Mouse (Mus musculus): ENCODE results near the gene Rpl38. TPM values are rescaled to one million over a fixed set of nuclear protein-coding genes. Genes with fewer than 3 reads are reported as not detected.

Rpl38 gene
- polyA plus RNA-seq, 1 experiment from 2014 or later = 935 TPM

DNA sequence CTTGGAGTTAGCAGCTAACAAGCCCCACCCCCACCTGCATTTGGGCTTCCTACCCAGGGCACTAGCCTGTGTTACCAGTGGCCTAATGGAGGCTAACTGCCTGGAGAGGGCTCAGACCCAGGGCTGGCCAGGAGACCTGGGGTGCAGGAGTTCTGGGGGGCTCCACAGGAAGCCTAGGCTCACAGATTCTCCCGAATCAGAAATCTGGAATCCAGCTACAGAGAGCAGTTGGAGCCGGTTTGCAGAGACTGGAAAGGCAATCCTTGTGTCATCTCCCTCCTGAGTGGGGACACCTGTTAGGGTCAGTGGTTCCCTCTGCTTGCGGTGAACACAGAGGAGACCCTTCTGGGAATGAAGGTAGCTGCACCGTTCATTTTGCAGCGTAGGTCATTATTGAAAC lies 12.7 kb downstream of the Rpl38 start:
- Histone ChIP-seq H3K9me3 (ENCODE audit: control insufficient read depth) (no peaks in the 10 kb centered on the region), H3K36me3 (ENCODE audit: control insufficient read depth, insufficient read depth) (0 out of 2 replicates have a peak, but pooled peaks cover 4% of the 10 kb centered on the region), H3K4me1 (replicated peaks; ENCODE audit: control insufficient read depth, insufficient read depth, low read length) (peaks cover 10% of the 10 kb centered on the region; the same call in 1 of the 2 replicates), H3K4me3 (ENCODE audit: low read depth, low read length) (no peak overlapping the region), H3K27me3 (replicated peaks; ENCODE audit: control insufficient read depth, insufficient read depth, low read length) (no peaks in the 10 kb centered on the region), H3K27ac (ENCODE audit: low read depth, low read length) (no peak overlapping the region; the same call in 1 of the 2 replicates), H3K4me2 (replicated peaks; ENCODE audit: low read depth) (no peak overlapping the region), H3K9ac (ENCODE audit: low read depth, low read length) (no peak overlapping the region)
- no peak for ATAC-seq
- 58% methylated on average over 5 of the region's 5 CpGs for WGBS
- no peak for TF ChIP-seq CTCF (IDR thresholded peaks at IDR 0.05; ENCODE audit: low read depth)

DNA sequence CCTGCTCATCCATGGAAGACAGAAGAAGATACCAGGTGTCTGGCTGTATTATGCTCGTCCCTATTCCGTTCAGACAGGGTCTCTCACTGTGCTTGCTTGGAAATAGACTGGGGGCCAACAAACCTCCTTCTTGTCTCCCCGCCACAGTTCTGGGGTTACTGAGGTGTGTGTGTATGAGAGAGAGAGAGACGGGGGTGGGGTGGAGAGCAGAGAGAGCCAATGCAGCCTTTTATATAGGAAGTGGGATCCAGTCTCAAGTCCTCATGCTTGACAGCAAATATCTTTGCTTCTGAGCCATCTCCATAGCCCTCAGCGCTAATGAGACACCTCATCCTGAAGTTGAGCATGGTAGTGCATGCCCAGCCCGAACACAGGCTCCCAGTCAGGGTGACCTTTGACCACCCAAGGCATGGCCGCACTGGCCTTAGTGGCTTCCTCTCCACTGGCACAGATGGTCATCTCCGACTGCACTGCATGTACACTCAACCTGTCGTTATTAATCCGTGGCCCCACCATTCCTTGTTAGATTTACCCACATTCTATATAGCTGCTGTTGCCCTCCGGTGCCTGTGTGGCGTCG lies 14.1 kb downstream of the Rpl38 start:
- no peaks in the 10 kb centered on the region for H3K9me3 ChIP-seq (ENCODE audit: control insufficient read depth)
- no peak overlapping the region for H3K9ac ChIP-seq (ENCODE audit: low read depth, low read length)
- TF ChIP-seq CTCF (IDR thresholded peaks at IDR 0.05; ENCODE audit: low read depth) = no peak
- no peak for ATAC-seq
- WGBS = 86% methylated on average over 13 of the region's 13 CpGs
- H3K36me3 ChIP-seq (ENCODE audit: control insufficient read depth, insufficient read depth) = peaks cover 14% of the 10 kb centered on the region; the same call in 1 of the 2 replicates
- H3K27ac ChIP-seq (ENCODE audit: low read depth, low read length) = no peak overlapping the region
- H3K4me1 ChIP-seq (replicated peaks; ENCODE audit: control insufficient read depth, insufficient read depth, low read length) = peaks cover 10% of the 10 kb centered on the region; the same call in 1 of the 2 replicates
- no peak overlapping the region for H3K4me2 ChIP-seq (replicated peaks; ENCODE audit: low read depth)
- no peaks in the 10 kb centered on the region for H3K27me3 ChIP-seq (replicated peaks; ENCODE audit: control insufficient read depth, insufficient read depth, low read length)
- no peak overlapping the region for H3K4me3 ChIP-seq (ENCODE audit: low read depth, low read length)

DNA sequence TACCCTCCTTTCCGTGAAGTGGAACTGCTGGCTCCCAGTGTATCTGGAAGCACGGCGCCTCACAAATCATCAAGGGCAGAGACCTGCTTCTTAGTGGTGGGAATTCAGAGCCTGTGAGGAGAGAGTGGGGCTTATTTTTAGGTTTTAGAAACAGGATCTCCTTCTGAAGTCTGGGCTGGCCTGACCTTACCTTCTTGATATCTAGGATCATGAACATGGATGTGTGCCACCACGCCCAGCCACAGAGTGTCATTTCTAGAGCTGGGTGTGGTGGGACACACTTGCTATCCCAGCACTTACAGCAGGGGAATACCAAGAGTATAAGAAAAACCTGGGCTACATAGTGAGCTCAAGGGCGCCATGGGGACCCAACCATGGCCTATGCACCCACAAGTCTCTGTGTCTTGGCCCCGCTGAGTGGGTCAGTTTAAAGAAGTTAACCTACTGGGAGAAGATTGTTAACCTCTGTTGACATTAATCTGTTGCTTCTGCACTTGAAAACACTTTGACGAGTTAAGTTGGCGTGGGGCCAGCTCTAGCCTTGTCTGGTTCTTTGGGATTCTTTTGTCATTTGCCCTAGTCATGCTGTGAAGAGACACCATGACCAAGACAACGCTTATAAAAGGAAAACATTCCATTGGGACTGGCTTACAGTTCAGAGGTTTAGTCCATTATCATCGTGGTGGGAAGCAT lies 14.9 kb downstream of the Rpl38 start:
- no peak overlapping the region for H3K9ac ChIP-seq (ENCODE audit: low read depth, low read length)
- ATAC-seq = no peak
- no peak for TF ChIP-seq CTCF (IDR thresholded peaks at IDR 0.05; ENCODE audit: low read depth)
- H3K4me2 ChIP-seq (replicated peaks; ENCODE audit: low read depth) = no peak overlapping the region
- H3K27ac ChIP-seq (ENCODE audit: low read depth, low read length) = no peak overlapping the region
- peaks cover 10% of the 10 kb centered on the region; the same call in 1 of the 2 replicates for H3K4me1 ChIP-seq (replicated peaks; ENCODE audit: control insufficient read depth, insufficient read depth, low read length)
- H3K9me3 ChIP-seq (ENCODE audit: control insufficient read depth) = no peaks in the 10 kb centered on the region
- H3K36me3 ChIP-seq (ENCODE audit: control insufficient read depth, insufficient read depth) = peaks cover 17% of the 10 kb centered on the region; the same call in 1 of the 2 replicates
- WGBS = 79% methylated on average over 10 of the region's 10 CpGs
- H3K4me3 ChIP-seq (ENCODE audit: low read depth, low read length) = no peak overlapping the region
- H3K27me3 ChIP-seq (replicated peaks; ENCODE audit: control insufficient read depth, insufficient read depth, low read length) = no peaks in the 10 kb centered on the region

DNA sequence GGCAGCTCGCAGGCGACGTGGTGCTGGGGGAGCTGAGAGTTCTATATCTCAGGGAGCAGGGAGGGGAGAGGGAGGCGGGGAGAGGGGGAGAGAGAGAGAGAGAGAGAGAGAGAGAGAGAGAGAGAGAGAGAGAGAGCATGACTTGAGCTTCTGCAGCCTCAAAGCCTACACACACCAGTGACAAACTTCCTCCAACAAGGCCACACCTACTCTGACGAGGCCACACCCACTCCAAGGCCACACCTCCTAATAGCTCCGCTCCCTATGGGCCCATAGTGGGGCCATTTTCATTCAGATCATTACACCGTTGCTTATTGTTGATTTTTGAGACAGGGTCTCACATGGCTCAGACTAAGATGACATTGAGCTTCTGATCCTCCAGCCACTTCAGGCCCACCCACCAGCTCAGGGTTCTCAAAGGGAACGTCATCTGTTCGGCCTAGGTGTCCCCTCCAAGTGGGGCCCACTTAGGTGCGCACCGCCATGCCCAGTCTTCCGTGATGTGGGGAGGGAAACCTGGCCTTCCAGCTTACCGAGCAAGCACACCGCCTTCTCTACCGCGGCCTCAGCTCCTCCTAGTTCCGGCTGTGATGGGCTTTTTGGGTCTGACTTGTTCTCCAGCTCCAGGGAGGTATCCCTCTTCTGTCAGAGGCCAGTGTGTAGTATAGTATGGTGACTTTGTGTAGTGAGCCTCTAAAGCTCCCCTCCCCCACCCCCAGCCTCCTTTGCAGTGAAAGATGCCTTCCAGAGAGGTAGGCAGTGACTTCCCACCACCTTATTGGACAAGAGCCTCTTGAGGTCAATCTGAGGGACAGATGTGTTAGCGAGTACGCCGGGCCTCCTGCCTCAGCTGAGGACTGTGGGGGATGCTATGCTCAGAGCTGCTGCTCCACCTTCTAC lies 15.6 kb downstream of the Rpl38 start:
- H3K27ac ChIP-seq (ENCODE audit: low read depth, low read length) = no peak overlapping the region
- no peak overlapping the region for H3K4me2 ChIP-seq (replicated peaks; ENCODE audit: low read depth)
- H3K4me3 ChIP-seq (ENCODE audit: low read depth, low read length) = no peak overlapping the region
- H3K9ac ChIP-seq (ENCODE audit: low read depth, low read length) = no peak overlapping the region
- no peaks in the 10 kb centered on the region for H3K9me3 ChIP-seq (ENCODE audit: control insufficient read depth)
- peaks cover 17% of the 10 kb centered on the region; the same call in 1 of the 2 replicates for H3K36me3 ChIP-seq (ENCODE audit: control insufficient read depth, insufficient read depth)
- 75% methylated on average over 20 of the region's 20 CpGs for WGBS
- peaks cover 10% of the 10 kb centered on the region; the same call in 1 of the 2 replicates for H3K4me1 ChIP-seq (replicated peaks; ENCODE audit: control insufficient read depth, insufficient read depth, low read length)
- TF ChIP-seq CTCF (IDR thresholded peaks at IDR 0.05; ENCODE audit: low read depth) = no peak
- ATAC-seq = no peak
- H3K27me3 ChIP-seq (replicated peaks; ENCODE audit: control insufficient read depth, insufficient read depth, low read length) = no peaks in the 10 kb centered on the region

DNA sequence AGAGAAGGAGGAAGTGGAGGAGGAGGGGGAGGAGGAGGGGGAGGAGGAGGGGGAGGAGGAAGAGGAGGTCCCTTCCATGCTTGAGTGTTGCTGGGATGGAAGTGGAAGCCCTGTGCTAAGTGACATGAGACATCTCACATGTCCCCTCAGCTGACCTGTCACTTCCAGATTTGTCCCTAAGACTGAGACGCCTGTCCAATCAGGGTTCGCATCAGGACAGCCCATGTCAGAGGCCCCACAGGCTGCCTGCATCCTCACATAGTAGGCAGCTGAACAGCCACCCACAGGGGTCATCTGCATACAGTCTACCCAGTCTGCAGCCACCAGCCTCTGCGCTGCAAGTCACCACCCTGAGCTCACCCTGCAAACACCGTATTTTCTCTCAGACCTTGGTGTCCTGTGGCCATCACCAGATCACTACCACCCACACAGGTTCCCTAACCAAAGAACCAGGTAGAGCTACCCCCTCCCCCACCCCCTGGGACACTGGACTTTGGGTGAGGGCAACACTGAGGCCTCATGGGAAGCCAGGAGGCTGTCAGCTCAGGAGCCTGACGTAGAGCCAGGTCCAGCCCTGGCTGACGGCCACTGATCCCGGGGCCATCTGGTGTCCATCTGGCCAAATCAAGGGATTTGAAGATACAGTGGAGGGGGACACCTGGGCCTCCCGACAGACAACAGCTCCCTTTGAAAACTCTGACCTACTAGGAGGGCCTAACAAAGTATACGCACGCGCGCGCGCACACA lies 16.5 kb downstream of the Rpl38 start:
- Histone ChIP-seq H3K4me1 (replicated peaks; ENCODE audit: control insufficient read depth, insufficient read depth, low read length) (0 out of 2 replicates have a peak, but pooled peaks cover 7% of the 10 kb centered on the region), H3K4me3 (ENCODE audit: low read depth, low read length) (no peak overlapping the region), H3K36me3 (ENCODE audit: control insufficient read depth, insufficient read depth) (peaks cover 17% of the 10 kb centered on the region; the same call in 1 of the 2 replicates), H3K4me2 (replicated peaks; ENCODE audit: low read depth) (no peak overlapping the region), H3K9me3 (ENCODE audit: control insufficient read depth) (no peaks in the 10 kb centered on the region), H3K27me3 (replicated peaks; ENCODE audit: control insufficient read depth, insufficient read depth, low read length) (no peaks in the 10 kb centered on the region), H3K27ac (ENCODE audit: low read depth, low read length) (no peak overlapping the region), H3K9ac (ENCODE audit: low read depth, low read length) (no peak overlapping the region)
- no peak for TF ChIP-seq CTCF (IDR thresholded peaks at IDR 0.05; ENCODE audit: low read depth)
- no peak for ATAC-seq
- 72% methylated on average over 14 of the region's 14 CpGs for WGBS

Data from intestine, postnatal 0 days (tissue).